Mouse (Mus musculus) hematopoietic stem cell, adult 5-6 weeks (primary cell): ENCODE data around the gene Ddx3x. TPM values are rescaled to one million over a fixed set of nuclear protein-coding genes. Genes with fewer than 3 reads are reported as not detected.
"Not testable (repeated sequence)": the region's sequence is repeated elsewhere in the genome, so short reads cannot be mapped to it uniquely, and the experiment has no call there.

Experiments
- ATAC-seq, 2 experiments: fragments of 125-278 bp in 1 of 2; replicated peaks in 1 of 2; 2 replicates each; pipeline ENCODE4 v1.8.0; 2016 to 2017; ENCODE audit warnings: inconsistent platforms in 2 of 2, mild to moderate bottlenecking in 2 of 2, moderate number of reproducible peaks in 2 of 2, low read depth in 1 of 2, moderate TSS enrichment in 1 of 2; ENCODE audit not compliant: low FRiP score in 2 of 2, poor library complexity in 2 of 2, severe bottlenecking in 2 of 2, insufficient read depth in 1 of 2, low TSS enrichment in 1 of 2
- total RNA-seq: library from RNA; stranded (forward); fragments of 172-1452, 232-1000 nt; gene quantifications from 2 replicates; pipeline ENCODE4 v1.2.3, GENCODE M21; 2017

The Ddx3x gene
- total RNA-seq, 1 experiment from 2014 or later, result 883 TPM

DNA sequence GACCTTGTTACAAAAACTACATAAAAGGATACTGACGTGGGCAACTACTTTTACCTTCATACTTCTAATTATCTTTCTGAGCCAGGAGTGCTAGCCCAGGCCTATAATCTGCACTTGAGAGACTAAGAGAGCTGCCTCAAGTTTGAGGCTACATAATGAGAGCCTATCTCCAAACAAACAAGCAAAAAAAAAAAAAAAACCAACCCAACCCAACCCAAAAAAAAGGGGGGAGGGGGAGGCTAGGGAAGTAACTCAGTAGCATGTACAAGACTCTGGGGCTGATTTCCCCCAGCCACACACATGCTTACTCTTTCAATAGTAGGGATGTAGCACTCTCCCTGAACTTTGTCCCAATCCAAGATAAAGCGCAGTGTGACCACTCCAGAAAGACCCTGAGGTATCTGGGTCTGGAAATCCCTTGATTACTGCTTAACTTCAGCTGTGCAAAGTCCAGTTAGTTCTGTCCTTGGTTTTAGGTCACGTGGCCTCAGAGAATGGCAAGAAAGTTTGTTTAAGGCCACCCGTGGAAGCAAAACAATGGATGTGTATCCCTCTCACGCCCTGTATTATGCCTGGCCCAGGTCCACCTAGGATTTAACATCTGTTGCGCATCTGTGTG is 5.1 kb upstream of the Ddx3x start:
- no peak for ATAC-seq

- no peak for ATAC-seq
These were observed 1.8 kb upstream of the Ddx3x start for GRCm38 (mm10) chrX:13278996-13279395.

- ATAC-seq, result no peak
These were observed 747 bp upstream of the Ddx3x start for GRCm38 (mm10) chrX:13280037-13280408.

GRCm38 (mm10) chrX:13281329-13282088 is 739 bp downstream of the Ddx3x start:
- ATAC-seq, result 0 out of 4 replicates have a peak, but pooled peaks of 1 of the 2 experiments have one; percentile 12

- ATAC-seq, result no peak
These were observed 1.5 kb downstream of the Ddx3x start for GRCm38 (mm10) chrX:13282089-13282850.

GRCm38 (mm10) chrX:13285772-13286171 is 5.0 kb downstream of the Ddx3x start:
- no peak for ATAC-seq

DNA sequence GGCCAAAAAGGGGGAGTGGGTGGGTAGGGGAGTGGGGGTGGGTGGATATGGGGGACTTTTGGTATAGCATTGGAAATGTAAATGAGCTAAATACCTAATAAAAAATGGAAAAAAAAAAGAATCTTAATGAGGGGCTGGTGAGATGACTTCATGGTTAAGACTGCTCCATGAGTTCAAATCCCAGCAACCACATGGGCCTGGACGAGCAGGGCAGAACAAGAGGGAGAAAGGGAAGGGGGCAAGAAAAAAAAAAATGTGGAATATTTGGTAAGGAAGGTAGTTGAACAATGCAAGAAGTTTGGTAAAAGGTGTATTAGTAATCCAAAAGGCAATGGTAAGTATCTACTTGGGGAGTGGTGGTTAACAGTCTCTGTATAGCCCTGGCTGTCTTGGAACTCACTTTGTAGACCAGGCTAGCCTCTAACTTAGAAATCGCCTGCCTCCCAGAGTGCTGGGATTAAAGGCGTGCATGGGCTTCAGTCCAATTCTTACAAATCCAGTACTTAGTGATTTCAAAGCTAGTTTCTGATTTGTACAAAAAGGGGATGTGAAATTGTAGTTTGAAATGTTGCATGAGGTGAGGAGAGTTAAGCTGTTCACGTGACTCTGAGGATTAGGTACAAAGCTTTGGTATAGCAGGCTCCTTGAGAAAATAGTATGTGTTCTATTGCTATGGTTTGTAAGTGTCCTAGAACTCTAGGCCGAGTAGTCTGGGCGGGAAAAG is 13.9 kb downstream of the Ddx3x start:
- ATAC-seq, result 0 out of 4 replicates have a peak, but pooled peaks of 1 of the 2 experiments have one; percentile 36

- ATAC-seq, result no peak
These were observed 14.4 kb downstream of the Ddx3x start for GRCm38 (mm10) chrX:13295229-13295571.

- not testable (repeated sequence) for ATAC-seq
These were observed 15.5 kb downstream of the Ddx3x start for GRCm38 (mm10) chrX:13296241-13296640.

GRCm38 (mm10) chrX:13306190-13306589 is 25.4 kb downstream of the Ddx3x start:
- no peak for ATAC-seq

- ATAC-seq, result peak; percentile 94 to 97
These were observed 30.6 kb downstream of the Ddx3x start for GRCm38 (mm10) chrX:13311396-13311795.

DNA sequence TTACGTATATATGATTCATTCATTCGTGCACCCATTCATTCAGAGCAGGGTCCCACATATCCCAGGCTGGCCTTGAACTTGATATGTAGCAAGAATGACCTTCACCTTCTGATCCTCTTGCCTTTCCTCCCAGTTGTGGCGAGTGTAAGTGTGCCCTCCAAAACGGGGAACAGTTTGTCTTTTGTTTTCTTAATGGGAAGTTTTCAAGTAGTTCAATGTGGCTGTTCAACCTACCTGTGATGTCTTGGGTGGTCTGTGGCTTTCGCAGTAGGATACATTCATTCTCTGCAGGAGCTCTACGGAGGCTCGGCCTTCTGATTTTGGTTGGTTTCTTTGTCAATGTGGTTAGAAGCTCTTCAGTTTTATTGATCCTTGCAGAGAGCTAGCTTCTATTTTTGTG is 48.8 kb downstream of the Ddx3x start:
- no peak for ATAC-seq

Other genes starting within 250 kb of the Ddx3x start
- gene Usp9x, start 209.5 kb upstream of the Ddx3x start, total RNA-seq, result 163 and 166 TPM in 2 replicates
- 0.05 TPM in 1 of 2 replicates, not detected in the other for gene Nyx, start 185.1 kb downstream of the Ddx3x start, total RNA-seq